Mouse (Mus musculus): Measurements from ENCODE around the gene Eddm3b.
"Not testable (repeated sequence)": the region's sequence is repeated elsewhere in the genome, so short reads cannot be mapped to it uniquely, and the experiment has no call there.

Gene Eddm3b

DNA sequence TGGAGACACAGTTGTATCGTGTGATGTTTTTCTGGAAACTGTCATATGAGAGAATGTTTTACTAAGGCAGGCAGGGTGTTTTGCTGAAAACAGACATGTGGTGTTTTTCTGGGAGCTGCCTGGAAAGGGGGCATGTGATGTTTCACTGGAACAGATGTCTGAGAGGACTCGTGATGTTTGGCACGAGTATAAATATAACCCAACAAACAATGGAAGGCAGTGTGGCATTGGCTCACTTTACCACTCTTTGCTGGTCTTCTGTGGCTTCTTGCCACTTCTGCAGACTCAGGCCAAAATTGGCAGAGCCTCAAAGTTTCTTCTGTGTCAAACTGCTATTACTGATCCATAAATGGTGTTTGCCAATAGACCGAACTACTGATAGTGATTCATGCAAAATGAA is 29.1 kb downstream of the Eddm3b start:
- no peak for DNase-seq (ENCODE audit: extremely low spot score)

DNA sequence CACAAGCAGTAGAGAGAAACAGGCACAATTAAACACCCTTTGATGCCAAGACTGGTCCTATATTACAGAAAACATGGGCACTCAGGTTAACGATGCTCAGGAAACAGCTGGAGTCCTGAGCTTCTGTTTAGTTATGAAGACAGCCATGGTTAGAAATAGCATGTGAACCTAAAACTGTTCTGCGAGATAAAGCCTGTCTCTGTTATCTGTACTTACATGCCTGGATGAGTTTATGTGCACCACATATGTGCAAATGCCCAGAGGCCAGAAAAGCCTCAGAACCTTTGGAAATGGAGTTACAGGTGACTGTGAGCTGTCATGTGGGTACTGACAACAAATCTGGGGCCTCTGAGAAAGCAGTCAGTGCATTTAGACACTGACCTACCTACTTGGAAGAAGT is 29.7 kb downstream of the Eddm3b start:
- no peak for DNase-seq (ENCODE audit: extremely low spot score)

DNA sequence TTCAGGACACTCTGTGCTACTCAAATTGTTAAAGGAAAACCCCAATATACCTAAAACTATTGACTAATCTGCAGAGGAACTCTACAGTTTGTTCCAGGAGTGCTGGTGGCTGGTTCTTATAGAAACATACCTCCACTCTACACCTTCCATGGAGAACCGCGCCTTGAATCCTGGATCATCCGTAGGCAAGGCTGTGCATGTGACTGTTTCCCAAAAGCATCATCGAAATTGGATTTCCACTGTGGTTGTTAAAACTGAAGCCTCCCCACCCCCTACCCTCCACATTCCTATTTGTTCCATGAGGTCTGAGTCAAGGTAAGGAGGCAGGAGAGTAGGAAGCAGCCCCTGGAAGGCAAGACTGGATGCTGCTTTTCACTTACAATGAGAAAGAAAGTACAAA is 30.2 kb downstream of the Eddm3b start:
- DNase-seq (ENCODE audit: extremely low spot score) = no peak

DNA sequence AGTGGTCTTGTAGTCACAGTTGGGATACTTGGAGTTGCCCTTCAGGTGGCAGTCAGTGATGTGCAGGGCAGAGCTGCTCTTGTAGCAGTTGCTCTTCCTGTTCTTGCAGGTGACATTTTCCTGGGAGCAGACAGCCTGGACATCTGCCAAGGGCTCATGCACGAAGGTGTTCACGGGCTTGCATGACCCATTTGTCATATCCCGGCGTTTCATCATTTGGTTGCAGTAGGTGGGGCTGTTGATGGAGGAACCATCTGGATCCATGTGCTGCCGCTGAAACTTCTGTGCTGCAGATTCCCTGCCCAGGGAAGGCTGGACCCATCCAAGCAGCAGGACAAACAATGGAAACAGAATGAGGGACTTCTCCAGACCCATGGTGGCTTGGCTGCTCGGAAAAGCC is 31.3 kb downstream of the Eddm3b start:
- no peak for DNase-seq (ENCODE audit: extremely low spot score)

DNA sequence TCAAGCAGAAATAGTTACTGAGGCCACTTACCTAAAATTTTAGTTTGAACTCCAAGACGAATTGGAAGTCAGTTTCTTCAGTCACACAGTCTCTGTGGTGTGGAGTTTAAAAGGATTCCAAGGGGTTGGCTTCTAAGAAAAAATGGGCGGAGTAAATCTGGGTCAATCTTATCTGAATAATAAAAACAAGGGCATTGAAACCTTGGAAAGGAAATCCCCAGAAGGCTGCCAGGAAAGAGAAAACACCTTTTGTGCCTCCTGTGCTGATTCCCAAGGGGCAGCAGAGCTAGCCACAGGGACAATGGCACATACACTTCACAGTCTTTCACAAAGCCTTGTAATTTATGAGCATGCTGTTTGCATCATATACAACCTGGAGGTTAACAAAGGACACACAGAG is 32.5 kb downstream of the Eddm3b start, which contains the start of gene Rnase1:
TSS of gene Rnase1 (minus strand) at position 101 of the 400 bp plus-strand sequence.
- DNase-seq (ENCODE audit: extremely low spot score) = no peak

DNA sequence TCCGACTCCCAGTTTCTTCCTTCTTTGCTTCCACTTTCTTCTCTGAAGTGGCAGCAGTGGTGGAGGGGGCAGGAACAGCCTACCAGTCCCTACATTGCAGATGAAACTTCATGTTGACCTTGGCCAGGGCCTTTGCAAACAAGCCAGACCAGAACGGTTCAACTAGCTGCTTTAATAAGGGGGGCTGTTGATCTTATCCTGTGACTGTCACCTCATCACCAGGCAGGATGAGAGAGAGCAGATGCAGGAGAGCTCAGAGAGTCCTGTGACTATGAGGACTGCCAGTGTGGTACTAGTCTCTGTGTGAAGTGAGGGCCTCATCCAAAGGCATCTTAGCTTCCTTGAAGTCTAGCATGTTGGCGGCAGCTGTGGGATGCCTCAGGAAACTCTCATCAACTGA is 33.8 kb downstream of the Eddm3b start:
- no peak for DNase-seq (ENCODE audit: extremely low spot score)

DNA sequence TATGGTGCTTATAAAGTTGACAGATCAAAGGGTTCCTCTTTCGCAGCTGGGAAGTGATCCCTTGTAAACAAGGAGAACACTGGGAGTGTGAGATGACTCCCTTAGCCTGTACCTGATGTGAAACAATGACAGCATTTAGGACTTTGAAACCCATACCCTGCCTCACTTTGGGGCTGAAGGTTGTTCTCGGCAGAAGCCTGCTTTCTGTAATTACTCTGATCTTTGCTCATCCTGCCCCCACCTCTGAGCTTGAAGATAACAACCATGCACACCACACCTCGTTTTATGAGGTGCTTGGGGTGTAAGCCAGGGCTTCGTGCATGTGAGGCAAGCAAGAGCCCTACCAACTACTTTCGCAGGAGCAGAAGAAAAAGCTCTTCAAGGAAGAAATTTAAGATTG is 34.9 kb downstream of the Eddm3b start:
- no peak for DNase-seq (ENCODE audit: extremely low spot score)

DNA sequence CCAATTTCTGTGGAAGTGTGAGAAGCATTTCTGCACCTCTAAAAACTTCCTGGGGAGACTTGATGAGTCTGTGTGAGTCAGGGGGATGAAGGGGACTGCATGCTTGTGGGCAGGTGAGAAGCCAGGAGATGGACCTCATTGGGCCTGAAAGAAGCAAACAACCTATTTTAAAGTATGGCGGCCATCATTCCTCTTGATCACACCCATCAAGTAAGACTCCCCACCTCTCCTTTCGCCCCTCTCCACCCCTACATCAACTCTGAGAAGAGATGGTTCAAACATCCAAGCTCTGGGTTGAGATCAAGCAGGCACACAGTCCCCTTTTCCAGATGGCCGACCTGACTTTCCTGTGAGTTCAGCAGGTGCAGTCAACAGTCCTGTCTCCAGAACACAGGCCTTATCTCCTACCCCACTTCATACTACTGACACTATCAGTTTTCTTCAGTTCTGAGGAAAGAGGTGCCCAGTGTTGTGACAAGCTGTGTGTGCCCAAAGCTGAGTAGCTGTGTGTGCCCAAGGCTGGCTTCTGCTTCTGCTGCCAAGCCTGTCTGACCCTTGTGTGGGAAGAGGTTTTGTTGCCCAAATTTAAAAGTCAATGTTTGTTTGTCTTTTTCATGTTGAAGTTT is 36.1 kb downstream of the Eddm3b start:
- DNase-seq (ENCODE audit: extremely low spot score) = no peak

DNA sequence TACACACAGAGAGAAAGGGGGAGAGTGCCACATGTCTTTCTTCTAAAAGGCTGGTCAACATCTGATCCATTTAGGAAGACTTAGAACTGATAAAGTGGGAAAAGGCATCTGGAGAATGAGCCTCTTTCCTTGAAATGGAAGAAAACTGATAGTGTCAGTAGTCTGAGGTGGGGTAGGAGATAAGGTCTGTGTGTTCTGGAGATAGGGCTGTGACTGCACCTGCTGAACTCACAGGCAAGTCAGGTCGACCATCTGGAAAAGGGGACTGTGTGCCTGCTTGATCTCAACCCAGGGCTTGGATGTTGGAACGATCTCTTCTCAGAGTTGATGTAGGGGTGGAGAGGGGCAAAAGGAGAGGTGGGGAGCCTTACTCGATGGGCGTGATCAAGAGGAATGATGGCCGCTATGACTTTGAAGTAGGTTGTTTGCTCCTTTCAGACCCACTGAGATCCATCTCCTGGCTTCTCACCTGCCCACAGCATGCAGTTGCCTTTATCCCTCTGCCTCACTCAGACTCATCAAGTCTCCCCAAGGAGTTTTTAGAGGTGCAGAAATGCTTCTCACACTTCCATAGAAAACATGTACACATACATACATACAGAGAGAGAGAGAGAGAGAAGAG is 38.1 kb downstream of the Eddm3b start:
- DNase-seq (ENCODE audit: extremely low spot score) = no peak

DNA sequence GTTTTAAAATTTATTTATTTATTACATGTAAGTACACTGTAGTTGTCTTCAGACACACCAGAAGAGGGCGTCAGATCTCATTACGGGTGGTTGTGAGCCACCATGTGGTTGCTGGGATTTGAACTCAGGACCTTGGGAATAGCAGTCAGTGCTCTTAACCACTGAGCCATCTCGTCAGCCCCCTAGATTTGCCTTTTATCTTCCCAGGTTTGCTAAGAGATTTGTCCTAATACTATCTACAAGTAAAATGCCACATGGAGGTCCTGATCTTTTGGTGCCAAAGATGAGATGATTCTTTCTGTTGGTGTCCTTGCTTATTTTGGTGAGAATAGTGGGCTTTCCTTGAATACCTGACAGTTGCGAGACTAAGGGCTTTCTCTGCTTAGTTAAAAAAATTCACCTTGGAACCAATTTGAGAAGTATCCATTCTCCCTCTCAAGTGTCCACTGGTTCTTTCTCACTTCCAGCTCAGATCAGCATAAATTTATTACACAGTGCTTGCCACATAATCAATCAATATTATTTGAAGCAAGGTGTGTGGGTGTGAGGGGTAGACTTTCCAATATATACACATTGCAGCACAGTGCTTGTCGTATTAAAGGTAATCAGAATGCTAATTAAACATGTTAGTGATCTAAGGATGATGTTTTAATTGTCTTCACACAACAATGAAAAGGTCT is 42.0 kb downstream of the Eddm3b start:
- DNase-seq (ENCODE audit: extremely low spot score) = no peak

DNA sequence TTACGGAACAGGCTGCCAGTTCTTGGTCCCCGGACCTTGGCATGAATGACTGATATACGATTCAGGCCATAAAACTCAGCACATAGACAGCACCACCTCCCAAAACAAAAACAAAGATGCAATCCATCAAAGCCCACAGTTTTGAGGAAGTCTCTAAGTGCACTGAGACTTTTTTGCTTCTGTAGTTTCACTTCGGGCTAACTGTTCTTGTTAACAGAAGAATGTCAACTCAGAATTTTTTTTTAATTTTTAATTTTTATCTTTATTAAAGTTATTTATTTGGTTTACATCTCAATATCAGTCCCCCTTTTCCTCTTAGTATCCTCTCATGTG is 42.5 kb downstream of the Eddm3b start:
- no peak for DNase-seq (ENCODE audit: extremely low spot score)

DNA sequence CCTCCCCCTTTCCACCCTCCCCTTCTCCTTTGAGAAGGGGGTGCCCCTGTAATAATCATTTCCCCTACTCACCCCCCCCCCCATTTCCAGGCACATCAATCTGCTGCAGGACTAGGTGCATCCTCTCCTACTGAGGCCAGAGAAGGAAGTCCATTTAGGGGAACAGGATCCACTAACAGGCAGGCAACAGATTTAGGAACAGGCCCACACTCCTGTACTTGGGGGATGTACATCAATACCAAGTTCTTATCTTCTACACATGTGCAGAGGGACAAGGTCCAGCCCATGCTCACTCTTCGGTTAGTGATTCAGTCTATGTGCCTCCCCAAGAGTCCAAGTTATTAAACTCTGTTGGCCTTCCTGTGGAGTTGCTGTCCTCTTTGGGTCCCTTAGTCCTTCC is 42.8 kb downstream of the Eddm3b start:
- no peak for DNase-seq (ENCODE audit: extremely low spot score)

DNA sequence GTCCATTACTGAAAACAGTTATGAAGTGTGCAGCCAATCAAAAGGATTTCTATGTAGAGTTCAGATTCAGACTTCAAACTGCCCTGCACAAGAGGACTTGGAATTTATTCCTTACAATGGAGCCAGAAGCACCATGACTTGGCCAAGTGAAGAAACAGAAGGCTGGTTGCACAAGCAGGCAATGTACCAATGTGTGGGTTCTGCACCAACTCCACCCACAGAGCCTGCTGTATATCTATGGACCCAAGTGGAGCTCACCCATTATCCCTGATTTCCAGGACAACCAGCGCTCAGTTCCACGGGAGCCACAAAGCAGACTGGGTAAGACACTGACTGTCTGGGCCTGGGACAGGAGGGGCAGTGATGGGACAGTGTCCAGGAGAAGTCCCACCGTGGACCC is 47.8 kb downstream of the Eddm3b start, which contains the start of gene Rnase2b:
TSS of gene Rnase2b (plus strand) at position 285 of the 400 bp plus-strand sequence.
- DNase-seq (ENCODE audit: extremely low spot score) = not testable (repeated sequence)

DNA sequence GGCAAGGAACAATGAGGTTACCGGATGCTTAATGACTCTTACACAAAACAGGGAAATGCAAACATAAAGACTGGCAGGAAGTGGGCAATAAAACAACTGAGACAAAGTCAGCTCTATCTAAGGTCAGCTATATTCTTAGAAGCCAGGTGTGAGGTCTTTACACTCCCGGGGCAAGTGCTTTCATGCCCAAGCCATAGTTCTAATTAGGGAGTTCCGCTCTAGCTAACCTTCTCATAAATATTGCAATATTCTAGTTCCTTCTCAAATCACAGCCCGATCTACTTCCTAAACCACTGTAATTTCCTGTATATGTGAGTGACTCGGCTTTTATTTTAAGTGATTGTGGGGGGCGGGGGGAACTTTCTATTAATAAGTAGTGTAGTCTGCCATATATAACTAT is 49.1 kb downstream of the Eddm3b start:
- DNase-seq (ENCODE audit: extremely low spot score) = not testable (repeated sequence)

DNA sequence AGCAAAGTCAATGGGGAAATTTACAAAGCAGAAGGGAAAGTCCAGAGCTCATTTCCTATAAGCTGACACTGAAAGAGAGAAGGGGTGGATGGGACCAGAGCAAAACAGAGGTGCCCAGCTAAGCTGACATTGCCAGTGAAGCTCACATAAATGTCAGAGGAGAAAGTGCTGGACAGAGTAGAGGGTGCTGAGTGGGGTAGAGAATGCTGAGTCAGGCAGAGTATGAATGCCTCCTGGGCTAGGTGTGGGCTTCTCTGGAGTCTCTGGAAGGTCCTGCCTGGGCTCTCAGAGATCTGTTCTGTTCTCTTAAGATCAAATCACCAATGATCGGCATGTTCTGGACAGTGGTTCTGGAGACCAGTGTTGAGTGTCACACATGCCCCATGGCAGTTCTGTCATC is 51.2 kb downstream of the Eddm3b start:
- no peak for DNase-seq (ENCODE audit: extremely low spot score)

DNA sequence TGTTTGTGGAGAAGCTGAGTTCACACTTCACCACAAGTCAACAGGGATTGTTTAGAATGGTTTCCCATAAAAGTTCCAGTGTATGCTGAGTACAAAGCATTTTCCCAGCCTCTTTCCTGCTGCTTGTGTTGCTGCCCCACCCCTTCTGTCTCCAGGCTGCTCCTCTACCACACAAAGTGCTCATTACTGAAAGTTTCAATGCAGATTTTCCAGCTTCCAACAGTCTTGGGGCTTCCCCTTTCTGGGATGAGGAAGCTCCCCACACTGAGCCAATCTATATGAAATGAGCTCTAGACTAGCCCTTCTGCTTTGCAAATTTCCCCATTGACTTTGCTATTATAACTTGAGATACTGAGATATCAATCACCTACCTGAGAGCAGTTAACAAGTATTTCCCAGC is 51.8 kb downstream of the Eddm3b start:
- DNase-seq (ENCODE audit: extremely low spot score) = no peak

All from embryo, embryonic 9.5 days (tissue).